Mouse (Mus musculus) layer of hippocampus, adult 2 months (tissue): ENCODE data around the gene Gm45623. TPM values are rescaled to one million over a fixed set of nuclear protein-coding genes. Genes with fewer than 3 reads are reported as not detected.

ENCODE experiments used
- DNase-seq, 2 experiments: peaks; one replicate each; pipeline ENCODE4 v3.0.0; 2022; ENCODE audit warnings: low spot score in 2 of 2
- H3K27ac ChIP-seq: fragments of 200-600 bp; 2 replicates; pipeline ENCODE4 v1.8.1; 2022
- H3K4me3 ChIP-seq: fragments of 200-600 bp; 2 replicates; pipeline ENCODE4 v1.8.1; 2022; ENCODE audit warnings: mild to moderate bottlenecking
- CTCF ChIP-seq: fragments of 200-600 bp; conservative IDR thresholded peaks from 2 replicates; pipeline ENCODE4 v1.8.1; 2022; ENCODE audit warnings: antibody characterized with exemption, mild to moderate bottlenecking, moderate library complexity
- total RNA-seq, 2 experiments: library from RNA; stranded (reverse); gene quantifications; 2 replicates each; pipeline ENCODE4 v1.2.3; 2021

The Gm45623 gene
- total RNA-seq, 2 experiments from 2014 or later: 0.96 to 1.6 TPM

GRCm38 (mm10) chr13:56704596-56704995 is 49.0 kb downstream of the Gm45623 start:
- TF ChIP-seq CTCF: no peak
- no peak for DNase-seq
- Histone ChIP-seq H3K4me3 (peak overlapping the region; percentile 83), H3K27ac (peak overlapping the region; percentile 98; the same call in 1 of the 2 replicates)

GRCm38 (mm10) chr13:56703871-56704321 is 49.7 kb downstream of the Gm45623 start:
- Histone ChIP-seq H3K27ac (peak overlapping the region; percentile 98; the same call in 1 of the 2 replicates), H3K4me3 (peak overlapping the region; percentile 83)
- no peak for TF ChIP-seq CTCF
- no peak for DNase-seq

DNA sequence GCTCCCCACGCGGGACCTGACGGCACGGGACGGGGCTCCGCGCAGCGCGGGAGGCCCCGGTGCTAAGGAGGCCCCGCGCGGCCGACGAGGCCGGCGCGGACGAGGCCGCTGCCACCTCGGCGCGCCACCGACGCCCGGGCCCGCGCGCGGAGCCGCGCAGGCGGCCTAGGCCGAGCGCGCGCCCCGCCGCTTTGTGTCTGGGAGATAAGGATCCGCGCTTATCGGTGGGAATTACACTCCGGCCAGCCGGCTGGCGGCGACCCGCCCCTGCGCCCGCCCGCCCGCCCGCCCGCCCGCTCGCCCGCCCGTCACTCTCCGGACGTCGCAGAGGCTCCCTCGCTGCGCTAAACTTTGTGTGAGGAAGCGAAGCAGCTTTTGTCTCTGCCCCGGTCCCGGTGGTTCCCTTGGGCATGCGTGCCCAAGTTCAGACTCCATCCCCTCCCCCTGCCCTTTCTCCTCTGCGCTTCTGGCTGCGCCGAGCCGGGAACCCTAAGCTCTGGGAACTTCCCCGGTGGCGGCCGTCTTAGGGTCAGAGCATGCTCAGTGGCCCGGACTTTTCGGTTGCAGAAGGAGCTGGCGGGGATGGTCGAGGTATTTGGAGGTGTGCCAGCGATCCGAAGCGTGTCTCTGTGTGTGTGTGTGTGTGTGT is 50.3 kb downstream of the Gm45623 start:
- TF ChIP-seq CTCF: no peak
- DNase-seq: peak; percentile 42 to 43

GRCm38 (mm10) chr13:56702469-56703221 is 51.0 kb downstream of the Gm45623 start, which contains the start of gene Smad5:
Smad5 (plus strand) TSS chr13:56703010.
- peak; percentile 82 to 86 for DNase-seq
- TF ChIP-seq CTCF: no peak
- H3K4me3 ChIP-seq: peak within 1 kb of the TSS; percentile 83

More for the DNA sequence above, 50.3 kb downstream of the Gm45623 start:
- Histone ChIP-seq H3K4me3 (peak overlapping the region; percentile 83), H3K27ac (peak overlapping the region; percentile 98)

More at GRCm38 (mm10) chr13:56702469-56703221, 51.0 kb downstream of the Gm45623 start, which contains the start of gene Smad5:
- peak within 1 kb of the TSS; percentile 98 for H3K27ac ChIP-seq

Other genes with a start within 250 kb of the Gm45623 start
- 1 to 10 TPM; 5.5 to 8.2 TPM for gene Fbxl21, start 231.4 kb downstream of the Gm45623 start, total RNA-seq
- not detected for gene Lect2, start 205.3 kb downstream of the Gm45623 start, total RNA-seq
- gene Tgfbi, start 144.3 kb downstream of the Gm45623 start, total RNA-seq: 1 to 10 TPM; 3.1 to 3.8 TPM
- 10 to 100 TPM; 26.3 to 28.0 TPM for gene Smad5, start 50.8 kb downstream of the Gm45623 start, total RNA-seq
- 1 to 10 TPM; 1.6 to 2.5 TPM for gene Trpc7, start 142.2 kb upstream of the Gm45623 start, total RNA-seq